Mouse (Mus musculus) midbrain, postnatal 0 days (tissue): ENCODE data around the gene Wwp2. TPM values are rescaled to one million over a fixed set of nuclear protein-coding genes. Genes with fewer than 3 reads are reported as not detected.

Source experiments
- ATAC-seq: fragments of 200-750 bp; cut with Nextera tagmentation; 2 replicates; pipeline ENCODE4 v1.8.0; 2017; ENCODE audit warnings: moderate number of reproducible peaks, mild to moderate bottlenecking, moderate TSS enrichment, moderate library complexity; ENCODE audit not compliant: low FRiP score
- DNase-seq: peaks from one replicate; pipeline ENCODE4 v3.0.0-alpha.2; 2015; ENCODE audit warnings: low spot score
- H3K27ac ChIP-seq: fragments of 300-500 bp; sonication (generic); 2 replicates; pipeline ENCODE4 v1.5.1; 2014; ENCODE audit warnings: low read depth, mild to moderate bottlenecking, low read length, mixed read lengths
- H3K27me3 ChIP-seq: fragments of 300-500 bp; sonication (generic); 2 replicates; pipeline ENCODE4 v1.6.1; 2014; ENCODE audit warnings: low read length, control low read depth, mixed read lengths; ENCODE audit not compliant: insufficient read depth
- H3K36me3 ChIP-seq: fragments of 300-500 bp; sonication (generic); 2 replicates; pipeline ENCODE4 v1.6.1; 2014; ENCODE audit warnings: low read length, control low read depth, mixed read lengths; ENCODE audit not compliant: insufficient read depth
- H3K4me1 ChIP-seq: fragments of 300-500 bp; sonication (generic); 2 replicates; pipeline ENCODE4 v1.6.1; 2014; ENCODE audit warnings: mild to moderate bottlenecking, control low read depth, antibody characterized with exemption, low read length, mixed read lengths; ENCODE audit not compliant: insufficient read depth
- H3K4me2 ChIP-seq: fragments of 300-500 bp; sonication (generic); 2 replicates; pipeline ENCODE4 v1.6.1; 2014; ENCODE audit warnings: low read depth, mild to moderate bottlenecking, low read length, mixed read lengths; ENCODE audit not compliant: poor library complexity, severe bottlenecking
- H3K4me3 ChIP-seq: fragments of 300-500 bp; sonication (generic); 2 replicates; pipeline ENCODE4 v1.5.1; 2014; ENCODE audit warnings: low read depth, mild to moderate bottlenecking, low read length, moderate library complexity
- H3K9ac ChIP-seq: fragments of 300-500 bp; sonication (generic); replicated peaks from 2 replicates; pipeline ENCODE4 v1.6.1; 2014; ENCODE audit warnings: mild to moderate bottlenecking, low read length, moderate library complexity, mixed read lengths; ENCODE audit not compliant: poor library complexity, severe bottlenecking
- H3K9me3 ChIP-seq: fragments of 300-500 bp; sonication (generic); 2 replicates; pipeline ENCODE4 v1.6.1; 2016; ENCODE audit warnings: low read length, control low read depth
- CTCF ChIP-seq: IDR thresholded peaks from 2 replicates; pipeline ENCODE4 v1.5.1; 2016; ENCODE audit warnings: antibody characterized with exemption, mild to moderate bottlenecking
- WGBS: fragments of 180-500 bp; shearing (Covaris S2); extraction: QIAGEN DNeasy Blood & Tissue Kit; methylation state at CpG from one replicate; pipeline ENCODE4 v1.1.7; 2014; 5-methylcytosine and 5-hydroxymethylcytosine counted together
- polyA plus RNA-seq: library from polyadenylated mRNA; unstranded; fragments of >200 nt; fragmentation: Nextera tagmentation; extraction: Ambion mirVana; gene quantifications from 2 replicates; pipeline ENCODE4 v1.2.1, GENCODE M21; 2015
- total RNA-seq: library from RNA; depleted of rRNA; stranded (reverse); fragments of >200 nt; gene quantifications from 2 replicates; pipeline ENCODE4 v1.2.3, GENCODE M21; 2014

Gene Wwp2
- total and polyA plus RNA-seq, 2 experiments from 2014 or later = 36.2 to 44.2 TPM

DNA sequence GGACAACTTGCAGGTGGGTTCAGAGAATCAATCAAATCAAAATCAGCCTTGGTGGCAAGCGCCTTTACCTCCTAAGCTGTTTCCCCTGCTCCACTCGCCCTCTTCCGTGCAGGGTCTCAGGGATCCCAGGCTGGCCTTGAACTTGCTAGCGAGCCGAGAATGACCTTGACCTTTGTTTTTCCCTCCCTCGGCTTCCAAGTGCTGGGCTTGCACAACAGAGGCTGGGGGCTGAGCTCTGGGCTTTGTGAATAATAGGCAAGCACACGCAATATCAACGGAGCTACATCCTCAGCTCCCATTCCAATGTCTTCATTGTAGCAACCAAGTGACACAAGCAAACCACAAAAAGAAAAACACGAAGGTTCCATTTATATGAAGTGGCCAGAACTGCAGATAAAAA, 126.0 kb downstream of the Wwp2 start:
- H3K4me1 ChIP-seq = no peaks in the 10 kb centered on the region
- TF ChIP-seq CTCF = no peak
- no peak overlapping the region for H3K4me3 ChIP-seq
- 81% methylated on average over 9 of the region's 9 CpGs for WGBS
- no peaks in the 10 kb centered on the region for H3K27me3 ChIP-seq
- H3K27ac ChIP-seq = no peak overlapping the region
- 0 out of 2 replicates have a peak, but pooled peaks cover 7% of the 10 kb centered on the region for H3K36me3 ChIP-seq
- no peak overlapping the region for H3K9ac ChIP-seq
- H3K9me3 ChIP-seq = no peaks in the 10 kb centered on the region
- DNase-seq (no peak), ATAC-seq (no peak)
- H3K4me2 ChIP-seq = no peak overlapping the region

DNA sequence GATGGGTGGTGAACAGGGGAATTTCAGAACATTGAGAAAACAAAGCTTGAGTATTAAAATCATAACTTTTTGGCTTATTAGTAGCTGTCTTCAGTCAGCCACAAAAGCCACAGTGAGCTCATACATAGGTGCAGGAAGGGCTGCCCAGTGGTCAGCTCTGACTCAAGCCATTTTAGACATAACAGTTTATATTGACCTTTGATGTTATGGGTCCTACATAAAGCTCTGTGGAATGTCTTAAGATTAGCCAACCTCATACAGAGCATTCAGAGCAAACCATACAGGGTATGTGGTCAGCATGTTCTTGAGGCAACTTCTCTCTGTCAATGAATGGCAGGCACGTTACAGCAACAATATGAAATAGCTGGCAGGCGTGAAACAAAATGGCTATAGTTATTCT, 134.9 kb downstream of the Wwp2 start:
- 78% methylated on average over 2 of the region's 2 CpGs for WGBS
- DNase-seq (no peak), ATAC-seq (no peak)
- Histone ChIP-seq H3K9me3 (no peaks in the 10 kb centered on the region), H3K27ac (no peak overlapping the region), H3K4me3 (no peak overlapping the region), H3K27me3 (no peaks in the 10 kb centered on the region), H3K36me3 (no peaks in the 10 kb centered on the region), H3K9ac (no peak overlapping the region), H3K4me1 (no peaks in the 10 kb centered on the region), H3K4me2 (no peak overlapping the region)
- TF ChIP-seq CTCF = no peak

DNA sequence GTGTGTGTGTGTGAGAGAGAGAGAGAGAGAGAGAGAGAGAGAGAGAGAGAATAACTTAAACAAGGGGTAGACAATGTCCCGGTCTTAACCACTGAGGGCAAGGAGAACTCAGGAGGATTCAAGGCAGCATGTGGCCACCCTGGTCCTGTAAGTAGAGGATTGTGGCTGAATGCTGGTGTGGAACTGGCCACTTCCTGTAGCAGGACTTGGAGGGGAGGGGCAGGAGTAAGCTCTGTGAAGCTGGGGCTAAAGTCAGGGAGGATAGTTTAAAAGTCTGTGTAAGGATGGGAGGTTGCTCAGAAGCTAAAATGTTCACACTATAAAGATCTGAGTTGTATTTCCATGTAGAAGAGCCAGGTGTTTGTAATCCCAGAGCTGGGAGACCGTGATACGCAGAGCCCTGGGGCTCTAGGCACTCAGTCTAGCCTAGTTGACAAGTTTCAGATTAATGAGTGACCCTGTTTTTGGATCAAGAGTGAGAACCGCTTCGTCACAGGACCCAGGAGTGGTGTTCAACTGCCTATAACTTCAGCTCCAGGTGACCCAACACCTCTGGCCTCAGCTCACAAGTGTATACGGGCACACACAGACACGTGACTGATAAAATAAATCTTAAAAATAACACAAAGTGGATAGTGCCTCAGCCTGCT, 135.4 kb downstream of the Wwp2 start:
- H3K4me2 ChIP-seq = no peak overlapping the region
- no peaks in the 10 kb centered on the region for H3K4me1 ChIP-seq
- WGBS = 92% methylated on average over 7 of the region's 7 CpGs
- no peaks in the 10 kb centered on the region for H3K27me3 ChIP-seq
- H3K9me3 ChIP-seq = no peaks in the 10 kb centered on the region
- no peak for TF ChIP-seq CTCF
- no peak overlapping the region for H3K9ac ChIP-seq
- H3K4me3 ChIP-seq = no peak overlapping the region
- DNase-seq (no peak), ATAC-seq (no peak)
- no peak overlapping the region for H3K27ac ChIP-seq
- no peaks in the 10 kb centered on the region for H3K36me3 ChIP-seq

DNA sequence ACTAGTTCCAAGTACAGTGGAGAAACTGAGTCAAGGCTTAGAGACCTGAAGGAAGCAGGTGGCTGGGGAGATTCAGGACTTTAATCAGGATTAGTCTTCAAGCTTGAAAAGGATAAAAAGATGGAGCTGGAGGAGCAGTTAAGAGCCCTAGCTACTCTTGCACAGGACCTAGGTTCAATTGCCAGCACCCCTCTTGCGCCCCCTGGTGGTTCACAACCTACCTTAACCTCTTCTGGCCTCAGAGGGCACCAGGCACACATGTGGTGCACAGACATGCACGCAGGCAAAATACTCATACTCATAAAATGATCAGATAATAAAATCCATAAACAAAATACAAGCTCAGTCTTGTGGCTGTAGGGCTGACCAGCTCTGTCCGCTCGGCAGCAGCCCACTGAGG, 136.3 kb downstream of the Wwp2 start:
- Histone ChIP-seq H3K36me3 (no peaks in the 10 kb centered on the region), H3K27me3 (no peaks in the 10 kb centered on the region), H3K4me3 (no peak overlapping the region), H3K4me2 (no peak overlapping the region), H3K9me3 (no peaks in the 10 kb centered on the region), H3K4me1 (no peaks in the 10 kb centered on the region), H3K9ac (no peak overlapping the region), H3K27ac (no peak overlapping the region)
- peak; percentile 41 for DNase-seq
- peak; percentile 68 for TF ChIP-seq CTCF
- 58% methylated on average over 4 of the region's 4 CpGs for WGBS
- no peak for ATAC-seq

DNA sequence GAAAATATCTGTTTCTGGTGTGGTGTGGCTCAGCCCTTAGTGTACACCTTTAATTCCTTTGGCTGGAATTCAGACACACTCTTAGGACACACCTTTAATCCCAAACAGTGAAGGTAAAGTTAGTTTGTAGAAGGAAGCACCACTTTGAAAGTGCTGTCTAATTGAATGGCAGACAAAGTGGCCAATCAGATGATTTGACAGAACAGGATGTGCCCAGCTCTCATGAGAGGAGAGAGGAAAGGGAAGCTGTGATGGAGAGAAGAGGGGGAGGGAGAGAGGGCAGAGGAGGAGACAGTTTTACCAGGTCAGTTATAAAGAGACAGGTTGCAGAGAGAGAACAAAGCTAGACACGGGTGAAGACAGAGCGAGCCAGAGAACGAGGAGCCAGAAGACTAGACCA, 138.6 kb downstream of the Wwp2 start:
- 93% methylated on average over 3 of the region's 3 CpGs for WGBS
- no peak for TF ChIP-seq CTCF
- no peak overlapping the region for H3K4me3 ChIP-seq
- DNase-seq (no peak), ATAC-seq (no peak)
- H3K36me3 ChIP-seq = peaks cover 15% of the 10 kb centered on the region
- no peaks in the 10 kb centered on the region for H3K27me3 ChIP-seq
- no peak overlapping the region for H3K4me2 ChIP-seq
- no peaks in the 10 kb centered on the region for H3K4me1 ChIP-seq
- no peak overlapping the region for H3K9ac ChIP-seq
- no peak overlapping the region for H3K27ac ChIP-seq
- no peaks in the 10 kb centered on the region for H3K9me3 ChIP-seq

DNA sequence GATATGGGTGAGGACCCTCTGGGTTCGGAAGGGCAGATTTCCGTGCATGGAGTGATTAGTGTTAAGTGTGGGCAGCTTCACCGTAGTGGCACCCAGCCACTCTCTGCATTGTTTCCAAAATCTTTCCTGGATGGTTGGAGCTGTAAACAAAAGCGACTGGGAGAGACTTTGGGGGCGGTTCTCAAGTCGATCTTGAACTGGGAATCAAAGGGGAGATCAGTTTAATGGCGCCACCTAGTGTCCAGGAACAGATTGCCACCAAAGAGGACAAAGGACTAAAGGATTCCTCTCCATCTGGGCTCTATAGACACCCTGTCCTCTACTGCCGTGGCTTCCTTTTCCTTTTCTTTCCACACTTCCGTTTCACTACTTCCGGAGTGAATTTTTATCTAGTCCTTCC, 140.5 kb downstream of the Wwp2 start:
- peaks cover 33% of the 10 kb centered on the region for H3K36me3 ChIP-seq
- peak; percentile 88 for TF ChIP-seq CTCF
- DNase-seq = peak; percentile 95
- H3K27me3 ChIP-seq = no peaks in the 10 kb centered on the region
- H3K4me2 ChIP-seq = peak overlapping the region; percentile 39
- WGBS = 8% methylated on average over 10 of the region's 10 CpGs
- H3K9me3 ChIP-seq = no peaks in the 10 kb centered on the region
- ATAC-seq = peak; percentile 49; the same call in 1 of the 2 replicates
- no peak overlapping the region for H3K27ac ChIP-seq
- no peak overlapping the region for H3K4me3 ChIP-seq
- no peak overlapping the region for H3K9ac ChIP-seq
- H3K4me1 ChIP-seq = no peaks in the 10 kb centered on the region
